Mouse (Mus musculus) midbrain, embryonic 14.5 days (tissue): Measurements from ENCODE around the gene Sly. TPM values are rescaled to one million over a fixed set of nuclear protein-coding genes. Genes with fewer than 3 reads are reported as not detected.
"Not testable (repeated sequence)": the region's sequence is repeated elsewhere in the genome, so short reads cannot be mapped to it uniquely, and the experiment has no call there.

Experiments
- ATAC-seq: fragments of 200-750 bp; cut with Nextera tagmentation; 2 replicates; pipeline ENCODE4 v1.8.0; 2017; ENCODE audit warnings: moderate number of reproducible peaks, moderate library complexity; ENCODE audit not compliant: low FRiP score, low TSS enrichment
- DNase-seq: peaks from one replicate; pipeline ENCODE4 v3.0.0-alpha.2; 2015
- H3K27ac ChIP-seq: fragments of 300-500 bp; sonication (generic); replicated peaks from 2 replicates; pipeline ENCODE4 v1.5.1; 2014; ENCODE audit warnings: mild to moderate bottlenecking, low read depth, low read length, moderate library complexity
- H3K27me3 ChIP-seq: fragments of 300-500 bp; sonication (generic); 2 replicates; pipeline ENCODE4 v1.6.1; 2014; ENCODE audit warnings: low read length, control low read depth, mixed read lengths; ENCODE audit not compliant: control insufficient read depth, insufficient read depth
- H3K36me3 ChIP-seq: fragments of 300-500 bp; sonication (generic); 2 replicates; pipeline ENCODE4 v1.6.1; 2014; ENCODE audit warnings: low read length, control low read depth; ENCODE audit not compliant: control insufficient read depth, insufficient read depth
- H3K4me1 ChIP-seq: fragments of 300-500 bp; sonication (generic); 2 replicates; pipeline ENCODE4 v1.6.1; 2014; ENCODE audit warnings: mild to moderate bottlenecking, antibody characterized with exemption, low read length, control low read depth; ENCODE audit not compliant: control insufficient read depth, insufficient read depth
- H3K4me2 ChIP-seq: fragments of 300-500 bp; sonication (generic); 2 replicates; pipeline ENCODE4 v1.6.1; 2014; ENCODE audit warnings: mild to moderate bottlenecking, low read length, moderate library complexity
- H3K4me3 ChIP-seq: fragments of 300-500 bp; sonication (generic); replicated peaks from 2 replicates; pipeline ENCODE4 v1.5.1; 2014; ENCODE audit warnings: low read depth, low read length
- H3K9ac ChIP-seq: fragments of 300-500 bp; sonication (generic); replicated peaks from 2 replicates; pipeline ENCODE4 v1.6.1; 2014; ENCODE audit warnings: mild to moderate bottlenecking, low read length, moderate library complexity
- H3K9me3 ChIP-seq: fragments of 300-500 bp; sonication (generic); 2 replicates; pipeline ENCODE4 v1.6.1; 2016; ENCODE audit warnings: low read length, control low read depth, mixed read lengths; ENCODE audit not compliant: control insufficient read depth
- WGBS: fragments of 180-500 bp; shearing (Covaris S2); extraction: QIAGEN DNeasy Blood & Tissue Kit; methylation state at CpG from one replicate; pipeline ENCODE4 v1.1.7; 2014; 5-methylcytosine and 5-hydroxymethylcytosine counted together
- polyA plus RNA-seq: library from polyadenylated mRNA; unstranded; fragments of >200 nt; fragmentation: Nextera tagmentation; extraction: Ambion mirVana; gene quantifications from 2 replicates; pipeline ENCODE4 v1.2.1, GENCODE M21; 2014

Gene Sly
- polyA plus RNA-seq = not detected in 2 replicates

GRCm38 (mm10) chrY:57186888-57187287, at the start of gene Sly:
TSS of gene Sly (plus strand) at chrY:57187188.
- H3K9me3 ChIP-seq, DNase-seq, H3K9ac ChIP-seq, H3K4me1 ChIP-seq, H3K36me3 ChIP-seq, H3K27me3 ChIP-seq, H3K4me2 ChIP-seq, ATAC-seq, H3K4me3 ChIP-seq, H3K27ac ChIP-seq: not testable (repeated sequence)
- no CpG with 5 or more reads among the region's 5 CpGs for WGBS
